Mouse (Mus musculus) neutrophil, adult 65 days (primary cell): ENCODE measurements around the gene Gnptg. TPM values are rescaled to one million over a fixed set of nuclear protein-coding genes. Genes with fewer than 3 reads are reported as not detected.

Experiments
- total RNA-seq: library from RNA; stranded (reverse); gene quantifications from 2 replicates; pipeline ENCODE4 v1.2.4, GENCODE M21; 2023

Gnptg gene
- total RNA-seq = 12.1 and 18.8 TPM in 2 replicates

DNA sequence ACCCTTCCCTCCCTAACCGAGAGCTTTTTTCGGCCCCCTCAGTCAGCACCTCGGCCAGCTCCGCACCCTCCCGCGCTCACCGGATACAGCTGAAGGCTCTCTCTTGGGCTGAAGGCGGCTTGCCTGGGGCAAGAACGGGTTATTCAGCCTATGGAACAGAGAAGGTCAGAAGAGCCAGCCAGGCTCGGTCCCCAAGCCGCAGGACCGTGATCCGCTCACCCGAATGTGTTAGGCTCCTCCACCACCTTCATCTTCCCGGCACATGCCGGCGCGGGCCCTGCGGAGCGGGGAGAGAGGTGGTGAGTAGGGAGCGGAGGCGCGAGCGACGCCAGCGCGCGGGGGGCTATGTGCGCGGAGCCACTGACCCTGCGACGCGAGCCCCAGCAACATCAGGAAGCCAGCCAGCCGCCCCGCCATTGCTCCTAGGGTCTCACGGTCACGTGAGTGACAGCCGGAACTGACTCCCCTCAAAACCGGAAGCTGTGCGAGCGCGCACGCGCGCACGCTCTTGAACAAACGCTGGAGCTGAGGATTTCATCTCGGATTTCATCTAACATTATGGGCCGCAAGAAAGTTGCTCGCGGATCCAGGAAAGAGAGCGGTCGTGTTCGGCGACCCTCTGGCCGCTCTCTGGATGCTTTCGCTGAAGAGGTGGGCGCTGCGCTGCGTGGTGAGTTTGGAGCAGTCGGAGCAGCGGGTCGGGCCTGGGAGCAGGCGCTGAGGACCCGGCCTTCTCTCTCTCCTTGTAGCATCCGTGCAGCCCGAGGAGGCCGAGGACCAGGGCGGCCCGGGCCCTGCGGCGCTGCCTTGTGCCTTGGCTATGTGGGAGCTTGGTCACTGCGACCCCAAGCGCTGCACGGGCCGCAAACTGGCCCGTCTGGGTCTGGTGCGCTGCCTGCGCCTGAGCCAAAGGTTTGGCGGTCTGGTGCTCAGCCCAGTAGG is at the start of gene Gnptg, which contains the start of gene Tsr3:
Gene Gnptg, minus strand, starts transcription at position 430 of the 942 bp plus-strand sequence.
Gene Tsr3, plus strand, starts transcription at position 476 of the 942 bp plus-strand sequence.

DNA sequence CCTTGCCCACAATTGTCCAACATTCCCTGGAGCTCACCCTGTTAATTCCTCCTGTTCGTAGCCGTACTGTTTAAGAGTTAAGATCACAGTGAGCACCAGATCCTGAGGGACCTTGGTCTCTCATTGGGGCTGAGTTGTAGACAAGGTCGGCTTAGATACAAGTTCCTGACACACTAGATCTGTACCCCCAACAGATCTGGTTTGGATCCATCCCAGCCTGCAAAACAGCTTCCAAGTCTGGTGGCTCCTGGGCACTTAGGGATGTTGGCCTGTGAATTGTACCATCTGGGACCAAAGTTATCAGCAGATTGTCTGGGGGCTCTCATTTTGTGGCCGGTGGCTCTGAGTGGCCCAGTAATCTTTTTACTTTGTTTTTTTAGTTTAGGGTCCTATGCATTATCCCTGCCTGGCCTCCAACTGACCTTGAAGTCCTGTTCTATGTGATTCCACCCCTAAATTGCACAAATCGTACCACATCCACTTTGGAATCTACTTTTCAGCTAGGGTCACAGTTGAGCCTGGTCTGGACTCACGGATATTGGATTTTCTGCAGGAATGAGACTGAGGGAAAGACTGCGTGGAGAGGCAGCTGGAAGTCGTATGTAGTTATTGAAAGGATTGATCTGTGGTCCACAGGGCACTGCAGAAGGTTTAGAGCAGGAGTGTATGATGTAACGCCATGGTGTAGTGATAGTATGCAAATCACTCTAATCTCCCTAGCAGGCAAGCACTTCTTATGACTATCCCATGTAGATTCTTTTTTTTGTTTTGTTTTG is 34.8 kb upstream of the Gnptg start, which contains the start of gene Ube2i:
Gene Ube2i, minus strand, starts transcription at position 52 of the 776 bp plus-strand sequence.

DNA sequence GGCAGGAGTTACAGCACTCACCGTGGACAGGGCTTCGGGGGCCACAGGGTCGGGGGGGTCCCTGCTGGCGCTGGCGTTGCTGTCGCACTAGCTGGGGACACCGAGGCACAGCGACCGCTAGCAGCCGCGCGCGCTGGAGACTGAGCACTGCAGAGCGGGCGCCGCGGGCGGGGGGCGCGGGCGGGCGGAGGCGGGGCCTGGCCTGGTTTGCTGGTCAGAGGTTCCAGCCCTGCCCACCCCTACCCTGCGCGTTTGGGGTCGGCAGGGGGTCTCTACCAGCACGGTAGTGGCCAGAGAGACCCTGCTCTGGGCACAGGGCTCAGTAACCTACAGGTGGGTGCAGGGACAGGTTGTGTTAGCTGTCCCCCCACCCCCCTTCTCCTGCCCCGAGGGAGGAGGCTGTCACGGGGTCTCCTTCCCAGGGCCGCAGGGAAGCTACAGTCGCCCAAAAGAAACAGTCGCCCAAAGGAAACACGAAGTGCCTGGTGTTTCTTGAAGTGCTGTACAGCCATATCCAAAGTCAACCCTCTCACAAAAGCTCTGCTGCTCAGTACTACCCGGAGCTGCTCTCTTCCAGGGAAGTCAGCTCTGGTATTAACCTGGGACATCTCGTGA is 16.3 kb upstream of the Gnptg start, which contains the start of gene Baiap3:
Gene Baiap3, minus strand, starts transcription at position 225 of the 615 bp plus-strand sequence.

DNA sequence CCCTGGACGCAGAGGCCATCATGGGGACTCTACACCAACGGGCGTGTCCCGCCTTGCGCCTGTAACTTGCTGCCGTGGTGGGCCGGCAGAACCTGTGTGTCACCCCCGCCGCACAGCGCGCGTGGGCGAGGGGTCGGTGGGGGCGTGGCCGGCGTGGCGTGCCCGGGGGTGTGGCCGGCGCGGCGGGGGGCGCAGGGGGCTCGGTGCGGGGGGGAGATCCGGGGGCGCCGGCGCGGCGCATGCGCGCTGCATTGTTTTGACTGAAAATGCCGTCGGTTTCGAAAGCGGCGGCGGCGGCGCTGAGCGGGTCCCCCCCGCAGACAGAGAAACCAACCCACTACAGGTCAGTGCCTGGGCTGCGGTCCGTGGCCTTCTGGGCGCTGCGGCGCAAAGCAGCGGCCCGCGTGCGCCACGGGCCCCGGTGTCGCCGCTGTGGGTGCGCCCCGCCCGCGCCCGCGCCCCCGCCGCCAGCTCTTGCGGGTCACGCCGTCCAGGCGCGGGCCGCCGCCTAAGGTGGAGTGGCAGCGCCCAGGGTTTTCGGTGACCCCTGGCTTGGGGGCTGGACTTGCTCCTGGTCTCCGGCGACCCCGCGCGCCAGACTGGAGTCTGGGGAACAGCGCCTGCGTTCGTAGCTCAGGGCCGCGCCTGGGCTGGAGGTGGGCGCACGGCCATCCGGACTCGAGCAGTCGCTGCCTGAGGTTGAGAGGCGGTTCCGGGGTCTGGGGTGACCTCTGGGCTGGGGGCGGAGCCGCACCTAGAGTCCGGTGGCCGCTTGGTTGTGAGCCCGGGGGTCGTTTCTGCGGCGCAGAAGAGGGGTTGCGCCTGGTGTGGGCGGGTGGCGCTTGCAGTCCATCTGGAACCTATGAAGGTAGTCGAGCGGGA is 51.5 kb downstream of the Gnptg start, which contains the start of gene Unkl:
Gene Unkl, plus strand, starts transcription at position 248 of the 882 bp plus-strand sequence.

DNA sequence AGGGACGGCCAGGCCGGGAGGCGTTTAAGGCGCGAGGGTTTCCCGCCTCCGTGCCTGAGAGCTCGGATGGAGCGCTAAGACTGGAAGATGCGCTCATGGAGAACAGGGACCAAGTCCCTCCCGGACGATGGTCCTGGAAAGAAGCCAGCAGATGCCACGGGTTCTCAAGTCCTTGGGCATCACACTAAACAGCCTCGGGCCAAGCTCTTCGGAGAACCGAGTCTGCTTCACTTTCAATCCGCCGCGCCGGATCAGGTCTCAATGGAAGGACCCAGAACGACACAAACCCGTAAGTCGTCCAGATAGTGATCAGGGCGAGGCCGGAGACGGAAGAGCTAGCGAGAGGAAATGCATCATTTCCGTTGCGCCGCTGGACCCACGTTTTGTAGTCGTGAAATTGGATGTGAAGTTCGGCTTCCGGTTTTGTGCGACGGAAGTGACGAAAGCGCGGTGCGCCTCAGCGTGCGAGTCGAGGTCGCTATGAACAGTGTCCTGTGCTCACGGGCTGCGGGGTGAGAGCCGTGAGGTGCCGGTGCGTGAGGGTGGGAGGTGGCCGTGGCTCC is 55.7 kb downstream of the Gnptg start, which contains the start of gene BC003965:
Gene BC003965, plus strand, starts transcription at position 426 of the 563 bp plus-strand sequence.

Other genes with a start within 250 kb of the Gnptg start
- gene Cramp1l, start 224.3 kb downstream of the Gnptg start, total RNA-seq = 25.7 and 40.7 TPM in 2 replicates
- 8.9 and 12.3 TPM in 2 replicates for gene Ift140, start 224.0 kb downstream of the Gnptg start, total RNA-seq
- not detected in 2 replicates for gene Tmem204, start 156.5 kb downstream of the Gnptg start, total RNA-seq
- gene Telo2, start 124.2 kb downstream of the Gnptg start, total RNA-seq = 5.9 and 8.6 TPM in 2 replicates
- not detected in 2 replicates for gene Ptx4, start 119.4 kb downstream of the Gnptg start, total RNA-seq
- gene Clcn7, start 106.7 kb downstream of the Gnptg start, total RNA-seq = 17.0 and 29.6 TPM in 2 replicates
- gene Ccdc154, start 77.7 kb downstream of the Gnptg start, total RNA-seq = not detected in 2 replicates
- not detected in 2 replicates for gene Gm38655, start 64.7 kb downstream of the Gnptg start, total RNA-seq
- gene BC003965, start 55.6 kb downstream of the Gnptg start, total RNA-seq = 5.5 and 6.8 TPM in 2 replicates
- 18.6 and 26.5 TPM in 2 replicates for gene Unkl, start 51.7 kb downstream of the Gnptg start, total RNA-seq
- gene Tsr3, start within 50 bp of the Gnptg start, total RNA-seq = 5.8 and 8.9 TPM in 2 replicates
- gene Baiap3, start 16.2 kb upstream of the Gnptg start, total RNA-seq = 4.4 and 6.8 TPM in 2 replicates
- 213 and 244 TPM in 2 replicates for gene Ube2i, start 34.5 kb upstream of the Gnptg start, total RNA-seq
- gene Prss34, start 58.3 kb upstream of the Gnptg start, total RNA-seq = 80.0 and 94.6 TPM in 2 replicates
- not detected in 2 replicates for gene Prss28, start 68.5 kb upstream of the Gnptg start, total RNA-seq
- gene Prss29, start 78.5 kb upstream of the Gnptg start, total RNA-seq = not detected in 2 replicates
- gene Tpsab1, start 105.4 kb upstream of the Gnptg start, total RNA-seq = not detected in 2 replicates
- gene Tpsb2, start 126.2 kb upstream of the Gnptg start, total RNA-seq = not detected in 2 replicates
- not detected in 2 replicates for gene Tpsg1, start 129.1 kb upstream of the Gnptg start, total RNA-seq
- gene Cacna1h, start 193.7 kb upstream of the Gnptg start, total RNA-seq = 0.19 and 0.25 TPM in 2 replicates
- gene Tekt4, start 214.5 kb upstream of the Gnptg start, total RNA-seq = not detected in 2 replicates